Mouse (Mus musculus) erythroblast, embryonic 14.5 days (primary cell): ENCODE measurements around the gene Ddx20.

Experiments
- GATA1 ChIP-seq: IDR thresholded peaks from 2 replicates; pipeline ENCODE4 v1.6.1; 2012; ENCODE audit warnings: low read length, inconsistent platforms, mixed read lengths
- TAL1 ChIP-seq: IDR thresholded peaks from 3 replicates; pipeline ENCODE4 v1.6.1; 2012; ENCODE audit warnings: low read length, inconsistent platforms, mixed read lengths

- TF ChIP-seq TAL1 (no peak), GATA1 (no peak; the same call in 1 of the 2 replicates)
Observed at GRCm38 (mm10) chr3:105701399-105701798, 14.0 kb upstream of the Ddx20 start.
